Mouse (Mus musculus): ENCODE measurements around the gene Xrcc3. TPM values are rescaled to one million over a fixed set of nuclear protein-coding genes. Genes with fewer than 3 reads are reported as not detected.

Gene Xrcc3
- polyA plus RNA-seq, 1 experiment, result 9.3 TPM

GRCm38 (mm10) chr12:111777919-111778318 lies 35.8 kb downstream of the Xrcc3 start:
- Histone ChIP-seq H3K27ac (ENCODE audit: insufficient read depth, low read depth, low read length) (no peak overlapping the region), H3K4me1 (ENCODE audit: control insufficient read depth, insufficient read depth, insufficient read length, low read length) (no peaks in the 10 kb centered on the region), H3K27me3 (ENCODE audit: control insufficient read depth, insufficient read depth, low read length) (no peaks in the 10 kb centered on the region), H3K4me3 (ENCODE audit: low read depth, low read length) (no peak overlapping the region), H3K36me3 (ENCODE audit: control insufficient read depth, insufficient read depth, low read length) (peaks cover 84% of the 10 kb centered on the region)
- WGBS, result 78% methylated on average over 13 of the region's 13 CpGs
- TF ChIP-seq POLR2A (IDR thresholded peaks at IDR 0.05; ENCODE audit: low read depth, low read length) (no peak), CTCF (IDR thresholded peaks at IDR 0.05; ENCODE audit: extremely low read depth, insufficient read length, insufficient replicate concordance, low read depth, low read length) (no peak)

- Histone ChIP-seq H3K4me3 (ENCODE audit: low read depth, low read length) (no peak overlapping the region), H3K27ac (ENCODE audit: insufficient read depth, low read depth, low read length) (no peak overlapping the region), H3K4me1 (ENCODE audit: control insufficient read depth, insufficient read depth, insufficient read length, low read length) (no peaks in the 10 kb centered on the region), H3K36me3 (ENCODE audit: control insufficient read depth, insufficient read depth, low read length) (peaks cover 67% of the 10 kb centered on the region), H3K27me3 (ENCODE audit: control insufficient read depth, insufficient read depth, low read length) (no peaks in the 10 kb centered on the region)
- no peak for TF ChIP-seq CTCF (IDR thresholded peaks at IDR 0.05; ENCODE audit: extremely low read depth, insufficient read length, insufficient replicate concordance, low read depth, low read length)
- TF ChIP-seq POLR2A (IDR thresholded peaks at IDR 0.05; ENCODE audit: low read depth, low read length), result no peak
- 91% methylated on average over 15 of the region's 15 CpGs for WGBS
Measured at GRCm38 (mm10) chr12:111774845-111775244, 38.8 kb downstream of the Xrcc3 start.

GRCm38 (mm10) chr12:111774156-111774555 lies 39.5 kb downstream of the Xrcc3 start:
- H3K4me1 ChIP-seq (ENCODE audit: control insufficient read depth, insufficient read depth, insufficient read length, low read length), result peaks cover 2% of the 10 kb centered on the region; the same call in 1 of the 2 replicates
- 86% methylated on average over 16 of the region's 16 CpGs for WGBS
- no peak overlapping the region for H3K4me3 ChIP-seq (ENCODE audit: low read depth, low read length)
- peaks cover 60% of the 10 kb centered on the region for H3K36me3 ChIP-seq (ENCODE audit: control insufficient read depth, insufficient read depth, low read length)
- TF ChIP-seq POLR2A (IDR thresholded peaks at IDR 0.05; ENCODE audit: low read depth, low read length) (no peak), CTCF (IDR thresholded peaks at IDR 0.05; ENCODE audit: extremely low read depth, insufficient read length, insufficient replicate concordance, low read depth, low read length) (no peak)
- H3K27ac ChIP-seq (ENCODE audit: insufficient read depth, low read depth, low read length), result no peak overlapping the region
- H3K27me3 ChIP-seq (ENCODE audit: control insufficient read depth, insufficient read depth, low read length), result no peaks in the 10 kb centered on the region

- TF ChIP-seq CTCF (IDR thresholded peaks at IDR 0.05; ENCODE audit: extremely low read depth, insufficient read length, insufficient replicate concordance, low read depth, low read length) (no peak), POLR2A (IDR thresholded peaks at IDR 0.05; ENCODE audit: low read depth, low read length) (no peak)
- Histone ChIP-seq H3K27ac (ENCODE audit: insufficient read depth, low read depth, low read length) (no peak overlapping the region), H3K27me3 (ENCODE audit: control insufficient read depth, insufficient read depth, low read length) (no peaks in the 10 kb centered on the region), H3K4me1 (ENCODE audit: control insufficient read depth, insufficient read depth, insufficient read length, low read length) (peaks cover 17% of the 10 kb centered on the region; the same call in 1 of the 2 replicates), H3K4me3 (ENCODE audit: low read depth, low read length) (no peak overlapping the region), H3K36me3 (ENCODE audit: control insufficient read depth, insufficient read depth, low read length) (peaks cover 29% of the 10 kb centered on the region)
- 85% methylated on average over 10 of the region's 10 CpGs for WGBS
Measured at GRCm38 (mm10) chr12:111770651-111771050, 43.0 kb downstream of the Xrcc3 start.

- H3K4me1 ChIP-seq (ENCODE audit: control insufficient read depth, insufficient read depth, insufficient read length, low read length), result peaks cover 17% of the 10 kb centered on the region
- no peak overlapping the region for H3K4me3 ChIP-seq (ENCODE audit: low read depth, low read length)
- no peaks in the 10 kb centered on the region for H3K27me3 ChIP-seq (ENCODE audit: control insufficient read depth, insufficient read depth, low read length)
- TF ChIP-seq POLR2A (IDR thresholded peaks at IDR 0.05; ENCODE audit: low read depth, low read length) (no peak), CTCF (IDR thresholded peaks at IDR 0.05; ENCODE audit: extremely low read depth, insufficient read length, insufficient replicate concordance, low read depth, low read length) (no peak)
- peaks cover 28% of the 10 kb centered on the region for H3K36me3 ChIP-seq (ENCODE audit: control insufficient read depth, insufficient read depth, low read length)
- 67% methylated on average over 8 of the region's 9 CpGs for WGBS
- no peak overlapping the region for H3K27ac ChIP-seq (ENCODE audit: insufficient read depth, low read depth, low read length)
Measured at GRCm38 (mm10) chr12:111769816-111770577, 43.7 kb downstream of the Xrcc3 start.

- 17% methylated on average over 10 of the region's 10 CpGs for WGBS
- no peak overlapping the region for H3K4me3 ChIP-seq (ENCODE audit: low read depth, low read length)
- H3K27me3 ChIP-seq (ENCODE audit: control insufficient read depth, insufficient read depth, low read length), result no peaks in the 10 kb centered on the region
- peaks cover 17% of the 10 kb centered on the region for H3K4me1 ChIP-seq (ENCODE audit: control insufficient read depth, insufficient read depth, insufficient read length, low read length)
- peaks cover 21% of the 10 kb centered on the region for H3K36me3 ChIP-seq (ENCODE audit: control insufficient read depth, insufficient read depth, low read length)
- peak; percentile 61; the same call in 1 of the 2 replicates for TF ChIP-seq CTCF (IDR thresholded peaks at IDR 0.05; ENCODE audit: extremely low read depth, insufficient read length, insufficient replicate concordance, low read depth, low read length)
- TF ChIP-seq POLR2A (IDR thresholded peaks at IDR 0.05; ENCODE audit: low read depth, low read length), result no peak
- H3K27ac ChIP-seq (ENCODE audit: insufficient read depth, low read depth, low read length), result no peak overlapping the region
Measured at GRCm38 (mm10) chr12:111769306-111769705, 44.4 kb downstream of the Xrcc3 start.

- H3K36me3 ChIP-seq (ENCODE audit: control insufficient read depth, insufficient read depth, low read length), result peaks cover 14% of the 10 kb centered on the region
- WGBS, result 84% methylated on average over 10 of the region's 10 CpGs
- TF ChIP-seq POLR2A (IDR thresholded peaks at IDR 0.05; ENCODE audit: low read depth, low read length) (no peak), CTCF (IDR thresholded peaks at IDR 0.05; ENCODE audit: extremely low read depth, insufficient read length, insufficient replicate concordance, low read depth, low read length) (no peak)
- no peak overlapping the region for H3K27ac ChIP-seq (ENCODE audit: insufficient read depth, low read depth, low read length)
- peaks cover 17% of the 10 kb centered on the region for H3K4me1 ChIP-seq (ENCODE audit: control insufficient read depth, insufficient read depth, insufficient read length, low read length)
- H3K4me3 ChIP-seq (ENCODE audit: low read depth, low read length), result no peak overlapping the region
- no peaks in the 10 kb centered on the region for H3K27me3 ChIP-seq (ENCODE audit: control insufficient read depth, insufficient read depth, low read length)
Measured at GRCm38 (mm10) chr12:111768322-111768928, 45.2 kb downstream of the Xrcc3 start.

Data from small intestine, adult 2 months (tissue).